Mouse (Mus musculus) liver, adult 2 months (tissue): ENCODE data around the gene Prrt1. TPM values are rescaled to one million over a fixed set of nuclear protein-coding genes. Genes with fewer than 3 reads are reported as not detected.

Experiments used
- DNase-seq: peaks from one replicate; pipeline ENCODE4 v3.0.0-alpha.2; 2011; ENCODE audit warnings: low read depth, low spot score; ENCODE audit errors: extremely low read depth
- H3K27ac ChIP-seq: fragments of 200-500 bp; replicated peaks from 2 replicates; pipeline ENCODE4 v1.5.1; 2012; ENCODE audit warnings: low read depth, mild to moderate bottlenecking, control low read depth, inconsistent platforms, low read length; ENCODE audit not compliant: insufficient read depth
- H3K27me3 ChIP-seq: fragments of 200-500 bp; 2 replicates; pipeline ENCODE4 v1.6.1; 2012; ENCODE audit warnings: mild to moderate bottlenecking, moderate library complexity, low read length, inconsistent platforms; ENCODE audit not compliant: control insufficient read depth, insufficient read depth
- H3K36me3 ChIP-seq: fragments of 200-500 bp; 2 replicates; pipeline ENCODE4 v1.6.1; 2012; ENCODE audit warnings: low read length, inconsistent platforms; ENCODE audit not compliant: control insufficient read depth, insufficient read depth
- H3K4me1 ChIP-seq: fragments of 200-500 bp; 2 replicates; pipeline ENCODE4 v1.6.1; 2011; ENCODE audit warnings: low read length; ENCODE audit not compliant: control insufficient read depth, insufficient read depth
- H3K4me3 ChIP-seq: fragments of 200-500 bp; 2 replicates; pipeline ENCODE4 v1.5.1; 2011; ENCODE audit warnings: low read depth, mild to moderate bottlenecking, control low read depth, low read length, moderate library complexity; ENCODE audit not compliant: insufficient read depth
- H3K79me2 ChIP-seq: fragments of 200-500 bp; 2 replicates; pipeline ENCODE4 v1.6.1; 2012; ENCODE audit warnings: inconsistent platforms, mild to moderate bottlenecking, low read length, moderate library complexity; ENCODE audit not compliant: control insufficient read depth, insufficient read depth
- H3K9ac ChIP-seq: fragments of 200-500 bp; 2 replicates; pipeline ENCODE4 v1.6.1; 2012; ENCODE audit warnings: low read depth, mild to moderate bottlenecking, control low read depth, inconsistent platforms, low read length
- CTCF ChIP-seq: fragments of 200-500 bp; IDR thresholded peaks from 2 replicates; pipeline ENCODE4 v1.5.1; 2011; ENCODE audit warnings: low read depth, low read length, control low read depth
- POLR2A ChIP-seq: fragments of 200-500 bp; IDR thresholded peaks from 2 replicates; pipeline ENCODE4 v1.6.1; 2011; ENCODE audit warnings: low read length, control low read depth; ENCODE audit not compliant: insufficient read depth; ENCODE audit errors: extremely low read depth
- WGBS: fragments of 180-500 bp; shearing (Covaris S2); methylation state at CpG from one replicate; pipeline ENCODE4 v1.1.7; 2018; 5-methylcytosine and 5-hydroxymethylcytosine counted together
- polyA plus RNA-seq: library from polyadenylated mRNA; depleted of rRNA; stranded (reverse); fragments of >200 nt; gene quantifications from 2 replicates; pipeline ENCODE4 v1.2.3, GENCODE M21; 2012
- total RNA-seq: library from RNA; depleted of rRNA; stranded (reverse); fragments of >200 nt; gene quantifications from 2 replicates; pipeline ENCODE4 v1.2.3, GENCODE M21; 2014

Prrt1 gene
- total and polyA plus RNA-seq, 2 experiments = 0.32 TPM; not detected in 1

- Histone ChIP-seq H3K27ac (no peak overlapping the region), H3K79me2 (no peaks in the 10 kb centered on the region), H3K9ac (no peak overlapping the region), H3K36me3 (peaks cover 11% of the 10 kb centered on the region), H3K4me1 (no peaks in the 10 kb centered on the region), H3K4me3 (no peak overlapping the region), H3K27me3 (no peaks in the 10 kb centered on the region)
- 52% methylated on average over 8 of the region's 8 CpGs for WGBS
- DNase-seq = no peak
- TF ChIP-seq POLR2A (no peak), CTCF (no peak)
Observed at GRCm38 (mm10) chr17:34621006-34621405, 8.3 kb upstream of the Prrt1 start.

- Histone ChIP-seq H3K4me1 (0 out of 2 replicates have a peak, but pooled peaks cover 5% of the 10 kb centered on the region), H3K9ac (no peak overlapping the region), H3K4me3 (no peak overlapping the region), H3K27me3 (no peaks in the 10 kb centered on the region), H3K36me3 (peaks cover 11% of the 10 kb centered on the region), H3K79me2 (no peaks in the 10 kb centered on the region), H3K27ac (no peak overlapping the region)
- 89% methylated on average over 9 of the region's 9 CpGs for WGBS
- TF ChIP-seq CTCF (no peak), POLR2A (no peak)
- no peak for DNase-seq
Observed at GRCm38 (mm10) chr17:34623161-34623560, 6.2 kb upstream of the Prrt1 start.

DNA sequence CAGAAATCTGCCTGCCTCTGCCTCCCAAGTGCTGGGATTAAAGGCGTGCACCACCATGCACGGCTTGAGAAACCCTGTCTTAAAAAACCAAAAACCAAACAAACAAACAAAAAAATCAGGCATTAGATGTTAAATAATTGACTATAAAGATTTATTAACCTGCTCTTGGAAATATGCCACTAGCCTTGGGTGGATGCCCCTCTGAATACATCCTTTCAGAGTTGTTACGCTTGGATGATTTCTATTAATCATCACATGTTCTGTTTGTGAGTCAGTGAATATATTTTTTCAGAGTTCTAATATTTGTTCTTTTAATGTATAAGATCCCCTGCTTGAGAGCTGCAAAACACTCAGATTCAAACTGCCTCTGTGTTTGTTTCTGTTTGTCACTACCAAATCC, 4.4 kb upstream of the Prrt1 start:
- H3K4me1 ChIP-seq = 0 out of 2 replicates have a peak, but pooled peaks cover 5% of the 10 kb centered on the region

DNA sequence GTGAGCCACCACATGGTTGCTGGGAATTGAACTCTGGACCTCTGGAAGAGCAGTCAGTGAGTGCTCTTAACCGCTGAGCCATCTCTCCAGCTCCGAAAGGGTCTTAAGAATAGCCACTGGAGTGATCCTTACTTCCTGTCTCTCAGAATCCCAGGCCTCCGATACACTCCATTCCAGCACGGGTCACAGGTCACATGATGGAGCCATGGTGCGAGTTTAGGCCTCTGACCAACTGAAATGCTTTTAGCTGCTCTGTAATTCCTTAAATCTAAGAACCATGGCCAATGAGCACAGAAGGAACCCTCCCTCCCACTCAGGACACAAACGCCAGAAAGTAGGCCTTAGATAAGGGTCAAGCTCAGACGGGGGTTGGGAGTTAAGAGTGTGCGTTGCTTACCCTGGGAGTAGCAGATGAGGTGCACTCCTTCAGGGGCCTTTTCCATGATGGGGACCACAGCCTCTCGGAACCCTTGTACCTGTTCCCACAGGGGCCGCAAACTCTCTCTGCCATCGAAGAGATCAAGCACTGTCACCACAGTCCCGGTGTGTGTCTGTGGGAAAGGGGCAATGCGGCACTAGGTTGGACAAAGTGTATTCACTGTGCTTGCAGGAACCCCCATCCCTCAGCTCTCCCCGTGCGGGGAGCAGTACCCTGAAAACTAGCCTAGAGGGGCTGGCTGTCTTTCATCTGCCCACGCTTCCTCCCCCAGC, 3.1 kb upstream of the Prrt1 start:
- TF ChIP-seq POLR2A (no peak), CTCF (no peak)
- no peak for DNase-seq
- no peaks in the 10 kb centered on the region for H3K79me2 ChIP-seq
- no peak overlapping the region for H3K27ac ChIP-seq
- H3K4me1 ChIP-seq = 0 out of 2 replicates have a peak, but pooled peaks cover 5% of the 10 kb centered on the region
- peaks cover 11% of the 10 kb centered on the region for H3K36me3 ChIP-seq
- H3K4me3 ChIP-seq = no peak overlapping the region; the same call in 1 of the 2 replicates
- 57% methylated on average over 16 of the region's 16 CpGs for WGBS
- H3K9ac ChIP-seq = peak overlapping the region; percentile 71; the same call in 1 of the 2 replicates
- no peaks in the 10 kb centered on the region for H3K27me3 ChIP-seq

More for the DNA sequence above, 4.4 kb upstream of the Prrt1 start:
- no peaks in the 10 kb centered on the region for H3K79me2 ChIP-seq
- peaks cover 11% of the 10 kb centered on the region for H3K36me3 ChIP-seq
- H3K27me3 ChIP-seq = no peaks in the 10 kb centered on the region
- H3K27ac ChIP-seq = no peak overlapping the region
- H3K4me3 ChIP-seq = no peak overlapping the region
- no peak for DNase-seq
- TF ChIP-seq POLR2A = no peak
- no peak for TF ChIP-seq CTCF
- no peak overlapping the region for H3K9ac ChIP-seq
- 73% methylated on average over 3 of the region's 3 CpGs for WGBS

DNA sequence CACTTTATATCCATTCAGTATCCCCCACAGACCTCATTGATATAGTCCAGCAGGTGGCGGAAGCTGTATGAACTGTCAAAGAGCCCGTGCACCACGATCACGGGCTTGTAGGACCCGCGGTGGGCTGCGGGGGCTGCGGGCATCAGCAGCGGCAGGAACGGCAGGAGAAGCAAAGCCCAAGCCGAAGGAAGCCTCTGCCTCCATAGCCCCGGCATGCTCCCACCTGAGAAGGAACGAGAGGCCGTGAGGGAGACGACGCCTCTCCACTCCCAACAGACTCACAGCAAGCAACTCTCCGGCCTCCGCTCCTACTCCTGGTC, 2.6 kb upstream of the Prrt1 start:
- no peak for DNase-seq
- peak overlapping the region; percentile 71 for H3K9ac ChIP-seq
- peak overlapping the region; percentile 78 for H3K27ac ChIP-seq
- 5% methylated on average over 18 of the region's 18 CpGs for WGBS
- no peaks in the 10 kb centered on the region for H3K79me2 ChIP-seq
- H3K4me3 ChIP-seq = peak overlapping the region; percentile 72
- 0 out of 2 replicates have a peak, but pooled peaks cover 5% of the 10 kb centered on the region for H3K4me1 ChIP-seq
- TF ChIP-seq CTCF (peak; percentile 22; the same call in 1 of the 2 replicates), POLR2A (no peak)
- H3K27me3 ChIP-seq = no peaks in the 10 kb centered on the region
- peaks cover 10% of the 10 kb centered on the region for H3K36me3 ChIP-seq

DNA sequence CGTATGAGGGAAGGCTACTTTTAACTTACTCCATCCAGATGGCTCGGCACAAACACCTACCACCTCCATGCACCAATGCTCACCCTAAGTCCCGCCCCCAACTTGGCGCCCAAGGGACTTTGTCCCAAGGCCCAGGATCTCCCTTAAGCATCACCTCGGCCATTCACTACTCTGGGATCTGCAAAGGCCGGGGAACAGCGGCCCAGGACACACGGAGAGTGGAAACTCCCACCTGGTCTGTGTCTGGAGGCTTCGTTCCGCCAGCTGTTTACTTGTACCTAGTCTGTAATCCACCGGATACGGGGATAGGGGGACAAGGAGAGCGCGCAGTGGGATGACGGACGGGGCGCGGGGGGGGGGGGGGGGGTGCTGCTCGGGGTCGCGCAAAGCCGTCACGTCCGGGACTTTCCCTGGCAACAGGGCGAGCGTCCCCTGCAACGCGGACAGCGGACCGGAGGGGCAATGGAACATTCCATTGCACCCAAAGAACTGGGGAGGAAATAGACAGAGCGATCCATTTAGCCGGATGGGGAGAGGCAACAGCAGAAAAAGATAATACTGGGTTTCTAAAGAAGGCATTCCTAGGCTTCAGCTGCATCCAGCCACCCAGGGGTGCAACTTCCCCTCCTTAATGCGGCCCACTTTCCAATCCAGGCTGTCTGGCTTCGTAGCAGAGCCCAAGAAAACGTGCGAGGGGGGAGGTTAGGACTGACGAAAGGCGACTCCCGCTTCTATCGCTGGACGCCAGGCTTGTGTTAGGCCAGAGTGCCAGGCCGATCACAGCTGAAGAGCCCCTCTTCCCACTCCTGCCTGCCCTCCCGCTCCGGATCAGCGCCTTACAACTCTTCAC, 2.0 kb upstream of the Prrt1 start:
- under 1% methylated on average over 44 of the region's 45 CpGs for whole genome bisulfite sequencing
- Histone ChIP-seq H3K4me3 (peak overlapping the region; percentile 72), H3K27me3 (no peaks in the 10 kb centered on the region), H3K36me3 (peaks cover 6% of the 10 kb centered on the region), H3K27ac (peak overlapping the region; percentile 82), H3K9ac (peak overlapping the region; percentile 75), H3K4me1 (0 out of 2 replicates have a peak, but pooled peaks cover 5% of the 10 kb centered on the region), H3K79me2 (no peaks in the 10 kb centered on the region)
- peak; percentile 81 for DNase-seq
- TF ChIP-seq CTCF (no peak), POLR2A (peak; percentile 40; the same call in 1 of the 2 replicates)
